Mouse (Mus musculus) midbrain, postnatal 0 days (tissue): ENCODE measurements around the gene Tmem255a. TPM values are rescaled to one million over a fixed set of nuclear protein-coding genes. Genes with fewer than 3 reads are reported as not detected.

Experiments
- ATAC-seq: fragments of 200-750 bp; cut with Nextera tagmentation; 2 replicates; pipeline ENCODE4 v1.8.0; 2017; ENCODE audit warnings: moderate number of reproducible peaks, mild to moderate bottlenecking, moderate TSS enrichment, moderate library complexity; ENCODE audit not compliant: low FRiP score
- DNase-seq: peaks from one replicate; pipeline ENCODE4 v3.0.0-alpha.2; 2015; ENCODE audit warnings: low spot score
- H3K27ac ChIP-seq: fragments of 300-500 bp; sonication (generic); 2 replicates; pipeline ENCODE4 v1.5.1; 2014; ENCODE audit warnings: low read depth, mild to moderate bottlenecking, low read length, mixed read lengths
- H3K27me3 ChIP-seq: fragments of 300-500 bp; sonication (generic); 2 replicates; pipeline ENCODE4 v1.6.1; 2014; ENCODE audit warnings: low read length, control low read depth, mixed read lengths; ENCODE audit not compliant: insufficient read depth
- H3K36me3 ChIP-seq: fragments of 300-500 bp; sonication (generic); 2 replicates; pipeline ENCODE4 v1.6.1; 2014; ENCODE audit warnings: low read length, control low read depth, mixed read lengths; ENCODE audit not compliant: insufficient read depth
- H3K4me1 ChIP-seq: fragments of 300-500 bp; sonication (generic); 2 replicates; pipeline ENCODE4 v1.6.1; 2014; ENCODE audit warnings: mild to moderate bottlenecking, control low read depth, antibody characterized with exemption, low read length, mixed read lengths; ENCODE audit not compliant: insufficient read depth
- H3K4me2 ChIP-seq: fragments of 300-500 bp; sonication (generic); 2 replicates; pipeline ENCODE4 v1.6.1; 2014; ENCODE audit warnings: low read depth, mild to moderate bottlenecking, low read length, mixed read lengths; ENCODE audit not compliant: poor library complexity, severe bottlenecking
- H3K4me3 ChIP-seq: fragments of 300-500 bp; sonication (generic); 2 replicates; pipeline ENCODE4 v1.5.1; 2014; ENCODE audit warnings: low read depth, mild to moderate bottlenecking, low read length, moderate library complexity
- H3K9ac ChIP-seq: fragments of 300-500 bp; sonication (generic); replicated peaks from 2 replicates; pipeline ENCODE4 v1.6.1; 2014; ENCODE audit warnings: mild to moderate bottlenecking, low read length, moderate library complexity, mixed read lengths; ENCODE audit not compliant: poor library complexity, severe bottlenecking
- H3K9me3 ChIP-seq: fragments of 300-500 bp; sonication (generic); 2 replicates; pipeline ENCODE4 v1.6.1; 2016; ENCODE audit warnings: low read length, control low read depth
- CTCF ChIP-seq: IDR thresholded peaks from 2 replicates; pipeline ENCODE4 v1.5.1; 2016; ENCODE audit warnings: antibody characterized with exemption, mild to moderate bottlenecking
- WGBS: fragments of 180-500 bp; shearing (Covaris S2); extraction: QIAGEN DNeasy Blood & Tissue Kit; methylation state at CpG from one replicate; pipeline ENCODE4 v1.1.7; 2014; 5-methylcytosine and 5-hydroxymethylcytosine counted together
- polyA plus RNA-seq: library from polyadenylated mRNA; unstranded; fragments of >200 nt; fragmentation: Nextera tagmentation; extraction: Ambion mirVana; gene quantifications from 2 replicates; pipeline ENCODE4 v1.2.1, GENCODE M21; 2015
- total RNA-seq: library from RNA; depleted of rRNA; stranded (reverse); fragments of >200 nt; gene quantifications from 2 replicates; pipeline ENCODE4 v1.2.3, GENCODE M21; 2014

Tmem255a gene
- total and polyA plus RNA-seq, 2 experiments from 2014 or later: 26.5 to 27.8 TPM

DNA sequence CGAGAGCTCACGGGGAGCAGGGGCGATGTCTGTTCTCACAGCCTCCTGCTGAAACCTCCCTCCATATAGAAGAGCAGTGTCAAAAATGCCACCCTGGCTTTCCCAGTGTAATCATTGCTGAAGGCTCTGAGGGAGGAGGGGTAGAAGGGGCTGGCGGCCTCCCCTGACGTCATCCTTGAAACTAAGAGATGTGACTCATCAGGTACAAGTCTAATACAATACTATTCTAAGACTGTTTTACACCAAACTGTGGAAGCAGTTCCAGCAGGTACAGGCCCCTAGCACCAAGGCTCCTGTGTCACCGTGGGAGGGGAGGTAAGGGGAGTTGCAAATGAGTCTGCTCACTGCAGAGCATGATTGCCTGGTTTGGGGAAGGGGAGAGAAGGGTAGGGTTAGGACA lies 5.1 kb downstream of the Tmem255a start:
- Histone ChIP-seq H3K9me3 (no peaks in the 10 kb centered on the region), H3K4me1 (no peaks in the 10 kb centered on the region), H3K9ac (no peak overlapping the region), H3K27ac (no peak overlapping the region), H3K36me3 (no peaks in the 10 kb centered on the region), H3K27me3 (no peaks in the 10 kb centered on the region), H3K4me2 (no peak overlapping the region), H3K4me3 (no peak overlapping the region)
- WGBS: 43% methylated on average over 6 of the region's 6 CpGs
- ATAC-seq (no peak), DNase-seq (no peak)
- no peak for TF ChIP-seq CTCF

DNA sequence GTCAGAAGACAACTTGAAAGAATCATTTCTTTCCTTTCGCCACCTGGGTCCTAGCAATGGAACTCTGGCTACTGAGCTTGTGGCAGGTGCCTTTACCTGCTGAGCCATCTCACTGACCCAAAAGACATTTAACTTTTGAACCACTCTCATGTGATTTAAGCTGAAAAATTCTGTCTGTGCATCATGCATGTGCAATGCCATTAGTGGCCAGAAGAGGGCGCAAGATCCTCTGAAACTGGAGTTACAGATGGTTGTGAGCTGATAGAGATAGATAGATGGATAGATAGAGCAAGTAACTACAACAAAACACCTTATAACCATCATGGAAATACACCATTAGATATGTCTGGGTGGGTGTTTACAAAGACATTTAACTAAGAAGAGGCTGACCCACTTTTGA lies 14.5 kb downstream of the Tmem255a start:
- DNase-seq: peak; percentile 31
- peak; percentile 75 for TF ChIP-seq CTCF
- Histone ChIP-seq H3K4me3 (no peak overlapping the region), H3K4me1 (no peaks in the 10 kb centered on the region), H3K36me3 (no peaks in the 10 kb centered on the region), H3K9ac (no peak overlapping the region), H3K4me2 (no peak overlapping the region), H3K27me3 (no peaks in the 10 kb centered on the region), H3K27ac (no peak overlapping the region), H3K9me3 (no peaks in the 10 kb centered on the region)
- no peak for ATAC-seq
- 28% methylated on average over 2 of the region's 2 CpGs for WGBS

DNA sequence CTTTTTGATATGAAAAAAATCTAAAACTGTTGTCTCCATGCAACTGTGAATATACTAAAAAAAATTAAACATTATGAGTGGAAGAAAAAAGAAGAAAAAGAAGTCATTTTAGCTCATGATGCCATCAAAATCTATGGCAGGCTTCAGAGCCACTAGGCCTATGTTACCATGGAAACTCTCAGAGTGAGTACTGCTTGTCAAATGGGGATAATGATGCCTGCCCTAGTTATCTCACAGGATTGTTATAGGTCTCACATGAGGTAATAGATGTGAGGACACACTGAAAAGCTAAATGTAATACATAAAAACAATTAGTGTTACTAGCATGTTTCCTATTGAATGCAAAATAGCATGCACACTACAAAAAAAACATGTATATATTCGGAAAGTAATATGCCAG lies 22.4 kb downstream of the Tmem255a start:
- H3K4me2 ChIP-seq: no peak overlapping the region
- TF ChIP-seq CTCF: no peak
- H3K4me1 ChIP-seq: no peaks in the 10 kb centered on the region
- H3K27me3 ChIP-seq: no peaks in the 10 kb centered on the region
- no peak for ATAC-seq
- no peak overlapping the region for H3K4me3 ChIP-seq
- H3K9me3 ChIP-seq: no peaks in the 10 kb centered on the region
- H3K9ac ChIP-seq: no peak overlapping the region
- no peaks in the 10 kb centered on the region for H3K36me3 ChIP-seq
- no peak overlapping the region for H3K27ac ChIP-seq
- DNase-seq: no peak
- WGBS: 73% methylated on average over 1 of the region's 1 CpGs

- ATAC-seq (no peak), DNase-seq (no peak)
- no peak for TF ChIP-seq CTCF
- Histone ChIP-seq H3K27ac (no peak overlapping the region), H3K4me1 (no peaks in the 10 kb centered on the region), H3K4me3 (no peak overlapping the region), H3K9me3 (no peaks in the 10 kb centered on the region), H3K27me3 (no peaks in the 10 kb centered on the region), H3K36me3 (no peaks in the 10 kb centered on the region), H3K4me2 (no peak overlapping the region), H3K9ac (no peak overlapping the region)
- WGBS: 55% methylated on average over 2 of the region's 2 CpGs
Measured at GRCm38 (mm10) chrX:38222757-38223156, 29.5 kb downstream of the Tmem255a start.

DNA sequence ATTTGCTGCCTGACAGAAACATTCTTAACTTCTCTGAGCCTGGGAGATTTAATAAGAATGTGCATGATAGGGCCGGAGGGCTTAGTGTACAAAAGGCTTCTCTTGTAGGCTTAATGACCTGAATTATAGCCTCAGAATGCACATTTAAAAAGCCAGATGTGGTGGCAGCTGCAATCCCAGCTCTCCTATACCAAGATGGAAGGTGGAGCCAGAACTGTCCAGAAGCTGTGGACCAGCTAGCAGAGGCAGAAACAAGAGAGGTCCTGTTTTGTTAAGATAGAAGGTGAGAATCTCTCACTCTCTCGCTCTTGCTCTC lies 34.6 kb downstream of the Tmem255a start:
- 72% methylated on average over 2 of the region's 2 CpGs for WGBS
- no peak for TF ChIP-seq CTCF
- Histone ChIP-seq H3K27ac (no peak overlapping the region), H3K36me3 (no peaks in the 10 kb centered on the region), H3K9me3 (no peaks in the 10 kb centered on the region), H3K4me1 (no peaks in the 10 kb centered on the region), H3K4me2 (no peak overlapping the region), H3K9ac (no peak overlapping the region), H3K4me3 (no peak overlapping the region), H3K27me3 (no peaks in the 10 kb centered on the region)
- no peak for DNase-seq
- no peak for ATAC-seq

DNA sequence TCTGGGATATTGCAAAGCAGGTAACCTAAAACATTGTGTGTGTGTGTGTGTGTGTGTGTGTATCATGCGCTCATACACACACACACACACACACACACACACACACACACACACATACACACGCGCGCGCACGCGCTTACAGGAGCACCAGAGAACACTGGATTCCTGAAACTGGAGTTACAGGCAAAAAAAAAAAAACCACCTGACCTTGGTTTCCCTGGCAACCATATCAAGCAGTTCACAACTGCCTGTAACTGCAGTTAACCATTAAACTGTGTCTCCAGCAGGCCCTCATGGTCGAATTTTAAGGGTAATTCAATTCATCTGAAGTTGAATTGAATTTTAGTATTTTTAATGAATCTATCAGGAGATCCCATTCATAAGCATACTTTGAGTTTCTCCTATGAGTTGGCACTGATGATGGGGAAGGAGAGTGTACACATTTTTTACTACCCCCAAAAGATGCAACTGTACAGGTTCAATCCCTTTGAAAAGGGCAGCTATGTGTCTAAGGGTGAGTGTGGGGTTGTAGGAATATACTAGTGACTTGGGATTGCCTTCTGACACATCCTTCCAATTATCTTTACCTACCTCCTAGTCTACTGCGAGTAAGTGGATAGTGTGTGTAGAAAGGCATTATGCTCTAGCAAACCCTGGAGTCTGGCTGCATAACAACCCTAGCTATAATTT lies 35.1 kb downstream of the Tmem255a start:
- no peak for TF ChIP-seq CTCF
- ATAC-seq (0 out of 2 replicates have a peak, but pooled peaks have one; percentile 47), DNase-seq (peak; percentile 9)
- no peaks in the 10 kb centered on the region for H3K27me3 ChIP-seq
- no peaks in the 10 kb centered on the region for H3K9me3 ChIP-seq
- H3K9ac ChIP-seq: no peak overlapping the region
- H3K27ac ChIP-seq: no peak overlapping the region
- H3K36me3 ChIP-seq: no peaks in the 10 kb centered on the region
- H3K4me1 ChIP-seq: no peaks in the 10 kb centered on the region
- no peak overlapping the region for H3K4me3 ChIP-seq
- no peak overlapping the region for H3K4me2 ChIP-seq
- WGBS: 83% methylated on average over 9 of the region's 9 CpGs
